Mouse (Mus musculus) liver, embryonic 14.5 days (tissue): Measurements from ENCODE around the gene Mindy4b-ps.

Source experiments
- CTCF ChIP-seq: IDR thresholded peaks from 2 replicates; pipeline ENCODE4 v1.5.1; 2016; ENCODE audit warnings: antibody characterized with exemption, low read depth, control low read depth
- EP300 ChIP-seq: IDR thresholded peaks from 2 replicates; pipeline ENCODE4 v1.6.1; 2016; ENCODE audit warnings: antibody characterized with exemption, low read depth

DNA sequence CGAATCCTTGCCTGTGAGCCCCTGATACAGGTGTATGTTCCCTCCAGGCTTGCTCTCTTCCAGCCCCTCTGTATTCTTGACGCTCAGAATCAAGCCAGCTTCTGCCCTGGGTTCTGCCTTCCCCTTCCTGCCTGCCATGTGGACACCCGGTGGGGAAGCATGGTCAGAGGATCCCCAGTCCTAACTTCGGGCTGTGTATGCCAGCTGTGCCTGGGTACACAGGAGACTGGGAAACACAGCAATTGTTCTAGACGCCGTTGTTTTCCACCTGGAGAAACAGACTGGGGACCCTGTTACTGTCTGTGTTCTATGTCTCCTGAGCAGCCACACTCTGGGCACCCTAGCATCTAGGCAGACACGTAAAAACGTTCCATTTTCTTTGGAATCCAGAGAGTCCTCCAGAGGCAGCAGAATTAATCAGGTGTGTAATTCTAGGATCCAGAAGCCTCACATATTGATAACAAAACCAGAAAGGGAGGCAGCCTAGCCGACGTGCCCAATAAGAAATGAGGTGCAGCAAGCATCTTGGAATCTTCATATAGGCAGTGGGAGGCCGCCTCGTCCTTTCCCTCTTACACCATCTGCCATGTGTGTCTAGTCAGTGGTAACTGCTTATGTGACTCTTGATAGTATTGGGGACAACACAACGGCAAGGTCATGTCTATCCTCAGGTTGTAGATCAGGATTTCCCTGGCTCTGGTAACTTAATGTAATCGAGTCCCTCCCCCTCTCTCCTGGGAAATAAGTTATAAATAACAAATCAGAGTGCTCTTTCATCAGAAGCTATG is 6.4 kb upstream of the Mindy4b-ps start:
- TF ChIP-seq CTCF = no peak
- no peak for TF ChIP-seq EP300
